Mouse (Mus musculus): Measurements from ENCODE around the gene Rhoh.

DNA sequence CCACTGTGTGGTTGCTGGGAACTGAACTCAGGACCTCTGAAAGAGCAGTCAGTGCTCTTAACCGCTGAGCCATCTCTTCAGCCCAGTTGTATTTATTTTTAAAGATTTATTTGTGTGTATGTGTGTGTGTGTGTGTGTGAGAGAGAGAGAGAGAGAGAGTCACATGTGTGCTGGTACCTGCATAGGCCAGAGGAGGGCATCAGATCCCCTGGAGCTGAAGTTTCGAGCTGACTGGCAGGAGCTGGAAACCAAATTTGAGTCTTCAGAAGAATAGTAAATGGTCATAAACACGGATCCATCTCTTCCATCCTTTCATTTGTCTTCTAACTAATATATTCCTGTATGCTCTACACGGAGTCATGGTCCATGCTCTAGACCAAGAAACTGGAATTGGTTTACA is 72.2 kb downstream of the Rhoh start:
- no peak for TF ChIP-seq CTCF (IDR thresholded peaks at IDR 0.05; ENCODE audit: control insufficient read depth, insufficient read depth, insufficient replicate concordance, low read depth, low read length)
- TF ChIP-seq POLR2A (IDR thresholded peaks at IDR 0.05; ENCODE audit: control insufficient read depth, low read depth, low read length) = no peak
